Mouse (Mus musculus) heart, postnatal 14 days (tissue): ENCODE data around the gene Psmb2. TPM values are rescaled to one million over a fixed set of nuclear protein-coding genes. Genes with fewer than 3 reads are reported as not detected.

Experiments
- DNase-seq, 2 experiments: peaks; one replicate each; pipeline ENCODE4 v3.0.0; 2021 to 2022
- intact Hi-C: fragments of 180-260 bp; cut with DNase I; formaldehyde crosslinking; loops from one replicate; pipeline ENCODE4 v1.15.1; 2025
- total RNA-seq, 2 experiments: library from RNA; stranded (reverse); gene quantifications; 2 replicates each; pipeline ENCODE4 v1.2.3; 2021

Gene Psmb2
- total RNA-seq, 2 experiments from 2014 or later, result 121 to 122 TPM

- intact Hi-C loops, result no loop called here
- DNase-seq, result no peak
These were observed 29.4 kb downstream of the Psmb2 start for GRCm38 (mm10) chr4:126706630-126707438.

- no peak for DNase-seq
- intact Hi-C loops, result no loop called here
These were observed 30.0 kb downstream of the Psmb2 start for GRCm38 (mm10) chr4:126707439-126707826.

GRCm38 (mm10) chr4:126732111-126732510 is 54.7 kb downstream of the Psmb2 start:
- no peak for DNase-seq
- intact Hi-C loops, result no loop called here

- intact Hi-C loops, result no loop called here
These were observed 55.3 kb downstream of the Psmb2 start for GRCm38 (mm10) chr4:126732531-126733380.

GRCm38 (mm10) chr4:126734001-126734603 is 56.7 kb downstream of the Psmb2 start:
- DNase-seq, result no peak
- intact Hi-C loops, result no loop called here

More at GRCm38 (mm10) chr4:126732531-126733380, 55.3 kb downstream of the Psmb2 start:
- no peak for DNase-seq

- no peak for DNase-seq
- intact Hi-C loops, result no loop called here
These were observed 57.4 kb downstream of the Psmb2 start for GRCm38 (mm10) chr4:126734700-126735381.

- intact Hi-C loops, result no loop called here
- DNase-seq, result no peak
These were observed 58.1 kb downstream of the Psmb2 start for GRCm38 (mm10) chr4:126735382-126736000.

- intact Hi-C loops, result no loop called here
- DNase-seq, result peak; percentile 41 to 47
These were observed 58.6 kb downstream of the Psmb2 start, which contains the start of gene Tfap2e for GRCm38 (mm10) chr4:126736001-126736414. Gene Tfap2e, minus strand, starts transcription at chr4:126736240.

GRCm38 (mm10) chr4:126739966-126740676 is 62.7 kb downstream of the Psmb2 start:
- DNase-seq, result no peak
- intact Hi-C loops, result loop anchor here (2.0 to 5.0 kb wide), 3 partner anchors 63 to 185 kb away; partner anchors contain the start of gene Psmb2

- intact Hi-C loops, result loop anchor here (1.0 to 5.0 kb wide), 4 partner anchors 64 to 187 kb away; partner anchors contain the start of gene Psmb2
- peak; percentile 79 to 85 for DNase-seq
These were observed 64.0 kb downstream of the Psmb2 start for GRCm38 (mm10) chr4:126741448-126741847.

- DNase-seq, result no peak
These were observed 65.5 kb downstream of the Psmb2 start for GRCm38 (mm10) chr4:126742976-126743375.

GRCm38 (mm10) chr4:126743713-126744112 is 66.3 kb downstream of the Psmb2 start:
- DNase-seq, result no peak
- intact Hi-C loops, result loop anchor here (5.0 kb wide), 2 partner anchors 66 to 111 kb away; partner anchors contain the start of gene Psmb2

More at GRCm38 (mm10) chr4:126742976-126743375, 65.5 kb downstream of the Psmb2 start:
- intact Hi-C loops, result loop anchor here (5.0 kb wide), 2 partner anchors 66 to 111 kb away; partner anchors contain the start of gene Psmb2

- no peak for DNase-seq
- intact Hi-C loops, result loop anchor here (5.0 kb wide), 2 partner anchors 68 to 113 kb away; partner anchors contain the start of gene Psmb2
These were observed 67.4 kb downstream of the Psmb2 start for GRCm38 (mm10) chr4:126744831-126745230.

- DNase-seq, result peak; percentile 55 to 74
- intact Hi-C loops, result loop anchor here (1.0 kb wide), 1 partner anchor 94 kb away; no protein-coding TSS in a partner anchor
These were observed 68.2 kb downstream of the Psmb2 start for GRCm38 (mm10) chr4:126745506-126746193.

- no peak for DNase-seq
- intact Hi-C loops, result loop anchor here (1.0 kb wide), 1 partner anchor 93 kb away; no protein-coding TSS in a partner anchor
These were observed 68.9 kb downstream of the Psmb2 start for GRCm38 (mm10) chr4:126746194-126746840.

GRCm38 (mm10) chr4:126748381-126748780 is 71.0 kb downstream of the Psmb2 start:
- intact Hi-C loops, result no loop called here
- no peak for DNase-seq

- no peak for DNase-seq
These were observed 72.1 kb downstream of the Psmb2 start for GRCm38 (mm10) chr4:126749553-126749952.

More at GRCm38 (mm10) chr4:126749553-126749952, 72.1 kb downstream of the Psmb2 start:
- intact Hi-C loops, result no loop called here
